Mouse (Mus musculus): Measurements from ENCODE around the gene Serp2.

The Serp2 gene

GRCm38 (mm10) chr14:76498210-76498609 lies 58.5 kb downstream of the Serp2 start:
- DNase-seq (ENCODE audit: low spot score), result no peak

- no peak for DNase-seq (ENCODE audit: low spot score)
These were observed 59.5 kb downstream of the Serp2 start for GRCm38 (mm10) chr14:76497187-76497586.

GRCm38 (mm10) chr14:76495022-76495421 lies 61.7 kb downstream of the Serp2 start:
- DNase-seq (ENCODE audit: low spot score), result no peak

GRCm38 (mm10) chr14:76489128-76489527 lies 67.6 kb downstream of the Serp2 start:
- DNase-seq (ENCODE audit: low spot score), result no peak

- DNase-seq (ENCODE audit: low spot score), result no peak
These were observed 68.3 kb downstream of the Serp2 start for GRCm38 (mm10) chr14:76488101-76489044.

GRCm38 (mm10) chr14:76487609-76488008 lies 69.1 kb downstream of the Serp2 start:
- DNase-seq (ENCODE audit: low spot score), result no peak

GRCm38 (mm10) chr14:76483701-76484100 lies 73.0 kb downstream of the Serp2 start:
- DNase-seq (ENCODE audit: low spot score), result no peak

All from urinary bladder, postnatal 14 days (tissue).